Mouse (Mus musculus) myocyte (in vitro differentiated cells): ENCODE data around the gene Pramel4. TPM values are rescaled to one million over a fixed set of nuclear protein-coding genes. Genes with fewer than 3 reads are reported as not detected.
"Not testable (repeated sequence)": the region's sequence is repeated elsewhere in the genome, so short reads cannot be mapped to it uniquely, and the experiment has no call there.

Experiments used
- H3K27me3 ChIP-seq: one replicate; pipeline ENCODE4 v1.6.1; 2011; ENCODE audit not compliant: control insufficient read depth, insufficient read depth, insufficient read length
- H3K36me3 ChIP-seq: one replicate; pipeline ENCODE4 v1.6.1; 2011; ENCODE audit not compliant: control insufficient read depth, insufficient read depth
- H3K4me2 ChIP-seq: one replicate; pipeline ENCODE4 v1.6.1; 2011; ENCODE audit warnings: low read depth, control low read depth
- H3K4me3 ChIP-seq: one replicate; pipeline ENCODE4 v1.5.1; 2011; ENCODE audit warnings: mild to moderate bottlenecking, control low read depth, moderate library complexity
- H3K79me2 ChIP-seq: one replicate; pipeline ENCODE4 v1.6.1; 2011; ENCODE audit not compliant: control insufficient read depth, insufficient read depth
- H3ac ChIP-seq: one replicate; pipeline ENCODE4 v1.6.1; 2011; ENCODE audit not compliant: control insufficient read depth, insufficient read length
- polyA plus RNA-seq: library from polyadenylated mRNA; unstranded; fragments of >200 nt; fragmentation: generic; extraction: Trizol; gene quantifications from one replicate; pipeline ENCODE4 v1.2.1, GENCODE M21; 2012; ENCODE audit warnings: missing spikeins

Gene Pramel4
- not detected for polyA plus RNA-seq

DNA sequence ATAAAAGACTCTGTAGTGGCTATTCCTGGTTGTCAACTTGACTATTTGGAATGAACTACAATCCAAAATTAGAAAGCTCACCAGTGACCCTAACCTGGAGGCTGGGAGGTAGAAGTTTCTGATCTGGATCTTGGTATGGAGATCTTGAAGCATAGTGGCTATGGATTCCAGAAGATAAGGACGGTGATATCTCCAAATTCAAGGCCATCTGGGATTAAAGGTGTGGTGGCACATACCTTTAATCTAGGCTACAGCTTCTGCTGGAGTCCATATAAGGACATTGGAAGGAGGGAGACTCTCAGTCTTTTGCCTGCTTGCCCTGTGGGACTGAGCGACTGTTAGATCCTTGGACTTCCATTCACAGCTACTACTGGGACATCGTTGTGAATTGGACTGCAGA lies at the start of gene Pramel4:
Pramel4 (plus strand) TSS at position 301 of the 400 bp plus-strand sequence.
- not testable (repeated sequence) for H3K4me3 ChIP-seq, H3K4me2 ChIP-seq, H3K79me2 ChIP-seq, H3K27me3 ChIP-seq, H3ac ChIP-seq, H3K36me3 ChIP-seq

DNA sequence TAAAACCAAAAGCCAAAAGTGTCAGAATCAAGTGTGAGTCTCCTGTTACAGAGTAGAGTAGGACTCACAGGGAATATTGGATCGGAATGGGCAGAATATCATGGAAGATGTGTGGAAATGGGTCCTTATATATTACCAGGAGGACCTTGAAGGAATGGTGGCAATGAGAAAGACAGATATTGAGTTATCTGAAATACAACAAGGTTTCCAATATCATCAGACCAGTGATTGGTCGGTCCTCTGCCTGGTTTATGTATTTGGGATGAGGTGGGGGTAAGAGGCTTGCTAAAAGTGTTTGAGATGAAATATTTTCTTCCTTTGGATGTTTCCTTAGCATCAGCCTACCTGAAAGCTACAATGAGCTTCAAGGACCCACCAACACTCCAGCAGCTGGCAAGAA lies 47.2 kb downstream of the Pramel4 start, which contains the start of gene Gm13102:
Gm13102 (plus strand) TSS at position 301 of the 400 bp plus-strand sequence.
- not testable (repeated sequence) for H3K4me3 ChIP-seq, H3K4me2 ChIP-seq, H3K36me3 ChIP-seq, H3K27me3 ChIP-seq, H3ac ChIP-seq, H3K79me2 ChIP-seq

Other genes starting within 250 kb of the Pramel4 start
- gene Gm13084, start 243.0 kb upstream of the Pramel4 start, polyA plus RNA-seq: not detected
- gene Gm13103, start 212.6 kb upstream of the Pramel4 start, polyA plus RNA-seq: not detected
- not detected for gene Pramef6, start 158.7 kb upstream of the Pramel4 start, polyA plus RNA-seq
- gene Pramef25, start 108.1 kb upstream of the Pramel4 start, polyA plus RNA-seq: not detected
- not detected for gene Gm13101, start 92.2 kb upstream of the Pramel4 start, polyA plus RNA-seq
- not detected for gene Pramef17, start 64.8 kb upstream of the Pramel4 start, polyA plus RNA-seq
- not detected for gene Gm13102, start 47.3 kb downstream of the Pramel4 start, polyA plus RNA-seq
- not detected for gene Oog3, start 103.5 kb downstream of the Pramel4 start, polyA plus RNA-seq
- gene Oog2, start 131.6 kb downstream of the Pramel4 start, polyA plus RNA-seq: not detected
- not detected for gene C87977, start 154.2 kb downstream of the Pramel4 start, polyA plus RNA-seq
- gene Pramel5, start 221.4 kb downstream of the Pramel4 start, polyA plus RNA-seq: not detected